Mouse (Mus musculus): ENCODE data around the gene Nomo1.

DNA sequence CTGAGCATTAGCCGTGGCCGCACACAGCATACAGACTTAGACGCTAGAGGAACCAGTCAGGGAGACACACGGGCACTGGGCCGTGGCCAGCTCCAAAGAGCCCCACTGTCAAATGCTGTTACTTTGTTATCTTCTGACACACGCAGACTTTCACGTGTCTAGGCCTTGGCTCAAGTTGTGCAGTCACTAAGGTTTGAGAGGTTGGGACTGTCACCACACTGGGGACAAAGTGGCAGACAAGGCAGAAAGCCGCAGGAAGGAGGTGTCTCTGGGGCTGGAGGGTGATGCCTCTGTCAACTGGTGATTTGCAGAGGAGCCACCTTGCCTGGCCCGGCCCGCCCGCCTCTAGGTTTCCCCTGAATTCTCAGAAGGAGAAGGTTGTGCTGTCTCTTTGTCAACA is 91.8 kb downstream of the Nomo1 start:
- TF ChIP-seq CTCF (IDR thresholded peaks at IDR 0.05; ENCODE audit: extremely low read depth, insufficient read length, insufficient replicate concordance, low read depth, low read length) (no peak), POLR2A (IDR thresholded peaks at IDR 0.05; ENCODE audit: low read depth, low read length) (no peak)

All from small intestine, adult 2 months (tissue).